Mouse (Mus musculus): ENCODE results near the gene Ube2f. TPM values are rescaled to one million over a fixed set of nuclear protein-coding genes. Genes with fewer than 3 reads are reported as not detected.

Ube2f gene
- polyA plus RNA-seq (2016; fragmentation: Nextera tagmentation; extraction: Ambion mirVana), result 71.6 and 73.4 TPM in 2 replicates

DNA sequence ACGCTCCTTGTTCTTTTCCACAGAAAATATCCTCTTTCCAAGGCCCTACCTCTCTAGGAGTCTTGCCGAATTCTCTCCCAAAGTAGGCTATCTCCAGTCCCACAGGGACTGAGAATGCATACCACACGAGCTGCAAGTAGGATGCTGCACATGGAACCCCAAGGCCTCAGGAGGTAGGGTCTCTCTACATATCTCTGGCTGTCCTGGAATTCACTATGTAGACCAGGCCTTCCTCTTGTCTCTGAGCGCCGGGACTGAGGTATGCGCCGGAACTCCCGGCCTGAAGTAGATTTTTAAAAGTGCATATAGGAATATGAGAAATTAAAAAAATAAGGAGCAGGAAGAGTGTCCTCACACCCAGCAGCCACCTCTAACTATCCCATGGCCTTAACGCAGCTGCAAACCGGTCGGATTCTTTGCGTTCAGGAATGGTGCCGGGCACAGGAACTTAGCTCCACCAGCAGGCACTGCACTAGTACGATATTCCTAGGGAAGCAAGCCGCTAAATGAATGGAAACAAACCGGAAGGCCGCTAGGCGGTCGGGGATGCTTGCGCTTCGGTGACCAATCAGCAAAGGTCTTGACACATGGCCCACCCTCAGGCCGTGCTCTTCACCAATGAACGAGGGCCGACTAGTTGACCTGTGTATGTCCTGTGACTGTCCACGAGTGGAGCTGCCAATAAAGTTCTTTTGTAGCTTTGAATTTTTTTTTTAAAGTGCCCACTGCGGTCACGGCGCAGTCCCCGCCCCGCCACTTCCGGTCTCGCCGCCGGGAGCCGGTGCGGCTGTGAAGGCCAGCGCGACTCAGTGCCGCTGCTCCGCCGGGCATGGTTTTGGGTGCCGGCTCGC is at the start of gene Ube2f:
TSS of gene Ube2f (plus strand) at position 741 of the 851 bp plus-strand sequence.
- no peaks in the 10 kb centered on the region for H3K27me3 ChIP-seq (replicated peaks)
- H3K9me3 ChIP-seq (replicated peaks), result no peaks in the 10 kb centered on the region
- H3K4me1 ChIP-seq, result peaks cover 59% of the 10 kb centered on the region
- H3K4me3 ChIP-seq, result peak within 1 kb of the TSS; percentile 99
- peak within 1 kb of the TSS; percentile 99 for H3K9ac ChIP-seq
- H3K36me3 ChIP-seq, result peaks cover 8% of the 10 kb centered on the region
- WGBS (ENCODE audit: insufficient replicate concordance), result under 1% methylated on average over 43 of the region's 43 CpGs
- peak; percentile 93 for ATAC-seq
- peak within 1 kb of the TSS; percentile 97 for H3K27ac ChIP-seq
- H3K4me2 ChIP-seq, result peak within 1 kb of the TSS; percentile 92

DNA sequence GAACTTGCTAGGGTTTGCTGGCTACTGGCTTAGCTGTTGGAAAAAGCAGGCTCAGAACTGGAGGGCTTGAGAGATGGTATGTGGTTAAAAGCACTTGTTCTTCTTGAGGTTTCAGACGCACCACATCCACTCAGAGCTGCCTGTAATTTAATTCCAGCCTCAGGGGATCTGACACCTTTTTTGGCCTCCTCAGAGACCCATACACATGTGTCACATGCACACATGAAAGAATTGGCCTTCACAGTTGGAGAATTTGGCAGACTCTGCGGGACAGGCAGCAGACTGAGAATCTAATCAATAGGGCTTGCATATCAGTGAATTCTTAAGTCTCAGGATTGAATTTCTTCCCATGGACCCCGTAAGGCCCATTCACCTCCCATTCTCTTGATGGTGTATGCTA is 49.0 kb upstream of the Ube2f start:
- Histone ChIP-seq H3K27ac (no peak overlapping the region), H3K36me3 (no peaks in the 10 kb centered on the region), H3K4me1 (no peaks in the 10 kb centered on the region), H3K4me3 (no peak overlapping the region), H3K27me3 (replicated peaks) (no peaks in the 10 kb centered on the region), H3K4me2 (no peak overlapping the region), H3K9me3 (replicated peaks) (no peaks in the 10 kb centered on the region), H3K9ac (no peak overlapping the region)
- WGBS (ENCODE audit: insufficient replicate concordance), result 56% methylated on average over 3 of the region's 3 CpGs
- no peak for ATAC-seq

DNA sequence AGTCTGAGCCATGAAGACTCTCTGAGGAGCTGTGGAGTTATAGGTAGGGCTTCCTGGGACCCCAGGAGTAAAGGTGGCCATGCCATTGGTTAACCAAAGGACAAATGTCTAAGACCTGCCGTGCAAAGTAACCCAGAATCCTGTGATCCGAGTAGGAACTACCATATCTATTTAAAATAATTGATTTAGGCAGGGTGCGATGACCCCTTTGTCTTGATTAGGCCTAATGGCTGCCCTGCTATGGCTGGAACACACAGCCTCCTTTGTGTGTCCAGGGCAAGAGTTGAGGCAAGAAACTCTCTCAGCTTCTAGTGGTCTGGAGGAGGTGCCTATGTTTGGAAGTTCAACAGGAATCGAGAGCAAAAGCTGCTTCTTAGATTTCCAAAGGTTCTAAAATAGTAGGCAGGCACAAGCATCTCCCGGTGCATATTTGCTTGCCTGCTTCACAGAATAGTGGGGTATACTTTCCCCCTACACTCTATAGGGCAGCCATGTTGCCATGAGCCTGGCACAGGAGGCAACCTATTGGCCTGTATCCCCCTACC is 45.8 kb upstream of the Ube2f start:
- Histone ChIP-seq H3K36me3 (no peaks in the 10 kb centered on the region), H3K4me1 (no peaks in the 10 kb centered on the region), H3K4me2 (no peak overlapping the region), H3K9me3 (replicated peaks) (no peaks in the 10 kb centered on the region), H3K9ac (no peak overlapping the region), H3K4me3 (no peak overlapping the region), H3K27me3 (replicated peaks) (no peaks in the 10 kb centered on the region), H3K27ac (no peak overlapping the region)
- ATAC-seq, result no peak
- 69% methylated on average over 5 of the region's 5 CpGs for WGBS (ENCODE audit: insufficient replicate concordance)

DNA sequence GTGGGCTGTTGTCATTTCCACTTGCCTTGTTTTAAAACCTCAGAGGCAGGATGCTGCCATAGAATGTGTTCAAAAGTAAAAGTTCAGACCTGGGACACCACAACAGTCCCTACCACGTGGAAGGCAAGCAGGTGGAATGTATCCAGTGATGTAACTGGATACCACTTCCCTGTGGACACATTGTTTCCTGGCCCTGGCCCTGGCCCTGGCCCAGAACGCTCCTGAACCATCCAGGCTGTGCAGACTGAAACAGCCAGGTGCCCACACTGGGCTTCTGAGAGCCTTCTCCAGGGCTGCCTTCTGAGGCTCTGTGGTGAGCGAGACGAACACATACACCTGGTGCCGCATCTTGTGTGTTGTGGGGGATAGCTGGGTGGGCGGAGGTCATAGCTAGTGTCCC is 44.5 kb upstream of the Ube2f start:
- H3K9me3 ChIP-seq (replicated peaks), result no peaks in the 10 kb centered on the region
- no peak overlapping the region for H3K4me3 ChIP-seq
- no peaks in the 10 kb centered on the region for H3K4me1 ChIP-seq
- no peak overlapping the region for H3K27ac ChIP-seq
- H3K27me3 ChIP-seq (replicated peaks), result no peaks in the 10 kb centered on the region
- H3K9ac ChIP-seq, result no peak overlapping the region
- WGBS (ENCODE audit: insufficient replicate concordance), result 66% methylated on average over 6 of the region's 6 CpGs
- no peak overlapping the region for H3K4me2 ChIP-seq
- ATAC-seq, result no peak
- H3K36me3 ChIP-seq, result no peaks in the 10 kb centered on the region

DNA sequence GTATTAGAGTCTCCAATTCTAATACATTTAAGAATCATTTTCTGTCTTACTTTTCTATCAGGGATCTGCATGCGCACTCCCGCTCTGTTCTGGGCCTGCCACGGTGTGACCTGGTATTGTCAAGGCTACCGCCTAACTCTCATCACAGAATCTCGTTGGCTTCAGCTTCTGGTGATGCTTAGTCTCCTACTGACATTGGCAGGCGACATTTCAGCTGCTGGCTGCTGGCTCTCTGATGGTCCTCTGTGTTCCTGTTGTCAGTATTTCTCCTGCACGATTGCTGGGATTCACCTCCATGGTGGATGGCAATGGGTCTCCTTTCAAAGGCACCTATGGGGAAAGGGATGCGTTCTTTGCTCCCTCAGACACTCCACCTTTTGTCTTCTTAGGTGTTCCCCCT is 43.8 kb upstream of the Ube2f start:
- H3K27ac ChIP-seq, result no peak overlapping the region
- ATAC-seq, result no peak
- no peak overlapping the region for H3K4me3 ChIP-seq
- WGBS (ENCODE audit: insufficient replicate concordance), result 68% methylated on average over 8 of the region's 8 CpGs
- H3K4me1 ChIP-seq, result no peaks in the 10 kb centered on the region
- H3K4me2 ChIP-seq, result no peak overlapping the region
- H3K9ac ChIP-seq, result no peak overlapping the region
- no peaks in the 10 kb centered on the region for H3K36me3 ChIP-seq
- H3K9me3 ChIP-seq (replicated peaks), result no peaks in the 10 kb centered on the region
- H3K27me3 ChIP-seq (replicated peaks), result no peaks in the 10 kb centered on the region

DNA sequence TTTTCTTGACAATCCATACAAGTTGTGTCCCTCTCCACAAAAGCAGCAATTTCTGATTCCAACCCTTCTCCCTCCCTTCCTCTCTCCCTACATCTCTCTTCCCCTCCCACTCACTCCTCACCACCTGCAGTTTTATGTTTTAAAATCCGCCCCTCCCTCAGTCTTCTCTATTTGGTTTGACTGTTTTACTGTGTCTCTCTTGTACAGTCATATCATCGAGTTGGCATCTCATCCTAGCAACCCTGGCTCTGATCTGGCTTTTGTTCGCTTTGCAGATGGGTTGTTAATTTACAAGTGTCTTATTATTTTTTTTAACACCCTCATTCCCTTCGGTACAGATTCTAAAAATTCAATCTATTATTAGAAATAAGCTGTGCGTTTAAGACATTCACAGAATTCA is 43.2 kb upstream of the Ube2f start:
- H3K27me3 ChIP-seq (replicated peaks), result no peaks in the 10 kb centered on the region
- peaks cover 2% of the 10 kb centered on the region; the same call in 1 of the 2 replicates for H3K4me1 ChIP-seq
- no peak for ATAC-seq
- no peak overlapping the region for H3K4me2 ChIP-seq
- no peak overlapping the region for H3K27ac ChIP-seq
- no peaks in the 10 kb centered on the region for H3K9me3 ChIP-seq (replicated peaks)
- no peak overlapping the region for H3K4me3 ChIP-seq
- 63% methylated on average over 5 of the region's 5 CpGs for WGBS (ENCODE audit: insufficient replicate concordance)
- no peaks in the 10 kb centered on the region for H3K36me3 ChIP-seq
- H3K9ac ChIP-seq, result no peak overlapping the region

DNA sequence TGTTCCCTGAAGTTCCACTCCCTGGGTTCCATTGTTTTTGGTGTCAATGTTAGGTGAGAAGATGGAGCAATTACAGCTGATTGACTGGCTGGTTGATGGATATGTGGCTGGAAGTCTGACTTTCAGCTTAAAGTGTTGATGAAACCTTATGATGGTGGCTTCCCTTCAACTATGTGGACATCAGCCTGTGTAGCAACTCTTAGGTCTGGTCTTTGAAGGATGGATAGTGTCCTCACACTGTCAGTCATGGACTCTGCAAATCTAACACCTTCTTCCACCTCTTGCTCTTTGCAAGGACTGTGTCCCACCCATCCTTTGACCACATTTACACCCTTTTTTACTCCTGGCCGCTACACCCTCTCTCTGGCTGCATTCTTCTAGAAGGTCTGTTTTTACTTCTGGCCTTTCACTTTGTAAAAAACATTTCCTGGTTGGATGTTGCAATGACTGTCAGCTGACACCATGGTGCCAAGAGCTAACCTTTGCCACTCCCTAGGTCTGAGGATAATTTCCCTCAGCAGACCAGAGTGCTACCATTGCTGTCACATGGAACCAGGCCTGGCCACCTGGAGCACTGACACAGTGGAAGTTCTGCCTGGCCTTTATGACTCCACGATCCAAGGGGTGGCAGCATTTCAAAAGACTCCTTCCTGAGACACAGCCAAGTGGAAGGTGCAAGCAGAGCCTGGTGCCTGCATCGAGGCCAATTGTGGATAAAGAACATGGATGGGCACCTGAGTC is 42.6 kb upstream of the Ube2f start:
- H3K4me3 ChIP-seq, result no peak overlapping the region
- H3K4me2 ChIP-seq, result no peak overlapping the region
- 61% methylated on average over 3 of the region's 3 CpGs for WGBS (ENCODE audit: insufficient replicate concordance)
- no peaks in the 10 kb centered on the region for H3K9me3 ChIP-seq (replicated peaks)
- peaks cover 3% of the 10 kb centered on the region; the same call in 1 of the 2 replicates for H3K4me1 ChIP-seq
- no peak overlapping the region for H3K9ac ChIP-seq
- no peaks in the 10 kb centered on the region for H3K27me3 ChIP-seq (replicated peaks)
- H3K27ac ChIP-seq, result no peak overlapping the region
- no peak for ATAC-seq
- H3K36me3 ChIP-seq, result no peaks in the 10 kb centered on the region

DNA sequence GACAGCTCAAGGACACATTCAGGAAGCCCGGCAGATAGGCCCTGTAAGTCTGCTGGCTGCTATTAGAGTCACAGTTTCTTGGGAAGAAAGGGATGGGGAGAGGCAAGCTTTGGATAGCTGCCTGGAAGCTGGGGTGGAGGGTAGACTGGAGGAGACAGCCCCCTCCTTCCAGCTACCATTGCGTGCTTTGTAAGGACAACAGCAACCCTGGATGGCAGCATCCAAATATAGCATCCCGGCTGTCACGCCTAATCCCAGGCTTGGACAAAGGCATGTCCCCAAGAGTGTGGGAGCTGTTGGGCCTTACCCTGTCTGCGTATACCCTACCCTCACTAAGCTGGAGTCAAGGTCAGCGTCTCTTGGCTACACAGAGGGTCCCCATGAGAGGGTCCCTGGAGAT is 40.8 kb upstream of the Ube2f start:
- Histone ChIP-seq H3K9me3 (replicated peaks) (no peaks in the 10 kb centered on the region), H3K36me3 (no peaks in the 10 kb centered on the region), H3K4me2 (no peak overlapping the region), H3K27ac (no peak overlapping the region), H3K4me3 (no peak overlapping the region), H3K4me1 (peaks cover 10% of the 10 kb centered on the region), H3K9ac (no peak overlapping the region), H3K27me3 (replicated peaks) (no peaks in the 10 kb centered on the region)
- WGBS (ENCODE audit: insufficient replicate concordance), result 77% methylated on average over 6 of the region's 6 CpGs
- ATAC-seq, result no peak

DNA sequence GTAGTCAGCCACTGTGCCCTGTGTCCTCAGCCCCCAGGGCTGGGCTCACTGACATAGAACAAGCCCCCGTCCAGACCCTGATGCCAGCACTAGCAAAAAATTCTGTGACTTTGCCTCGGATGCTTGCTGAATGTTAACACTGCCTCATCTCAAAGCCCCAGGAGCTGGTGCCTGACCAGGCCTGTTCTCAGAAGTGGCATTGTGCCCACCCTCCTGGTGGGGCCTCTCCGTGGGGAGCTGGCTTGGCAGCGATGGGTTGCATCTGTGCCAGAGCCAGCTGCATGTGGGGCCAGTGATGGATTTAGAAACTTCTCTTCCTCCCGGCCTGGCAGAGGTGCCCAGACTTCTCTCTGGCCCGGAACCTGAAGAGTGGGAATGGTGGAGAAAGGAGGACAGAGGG is 40.3 kb upstream of the Ube2f start:
- no peak overlapping the region for H3K27ac ChIP-seq
- no peak overlapping the region for H3K4me3 ChIP-seq
- ATAC-seq, result no peak
- 0 out of 2 replicates have a peak, but pooled peaks cover 2% of the 10 kb centered on the region for H3K27me3 ChIP-seq (replicated peaks)
- no peak overlapping the region for H3K4me2 ChIP-seq
- no peaks in the 10 kb centered on the region for H3K9me3 ChIP-seq (replicated peaks)
- no peak overlapping the region for H3K9ac ChIP-seq
- WGBS (ENCODE audit: insufficient replicate concordance), result 73% methylated on average over 6 of the region's 6 CpGs
- peaks cover 10% of the 10 kb centered on the region for H3K4me1 ChIP-seq
- no peaks in the 10 kb centered on the region for H3K36me3 ChIP-seq

DNA sequence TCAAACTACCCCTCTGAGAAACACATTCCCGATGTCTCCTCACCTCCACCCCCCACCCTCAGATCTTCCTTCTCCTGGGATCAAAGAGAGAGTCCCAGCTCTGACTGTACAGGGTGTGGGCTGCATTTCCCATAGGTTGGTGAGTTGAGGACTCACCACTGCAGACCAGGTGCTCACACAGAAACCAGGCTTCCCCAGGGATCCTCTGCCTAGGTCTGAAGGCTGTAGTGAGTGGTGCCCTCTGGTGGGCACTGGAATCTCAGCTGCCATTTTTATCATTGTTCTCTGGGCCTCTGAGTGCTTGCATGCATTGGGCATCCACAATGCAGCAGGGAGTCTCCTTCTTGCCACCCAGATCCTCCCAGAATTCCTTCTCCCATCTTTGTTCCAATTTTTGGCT is 39.0 kb upstream of the Ube2f start:
- Histone ChIP-seq H3K36me3 (no peaks in the 10 kb centered on the region), H3K9ac (no peak overlapping the region), H3K9me3 (replicated peaks) (no peaks in the 10 kb centered on the region), H3K4me2 (no peak overlapping the region), H3K27ac (no peak overlapping the region), H3K4me1 (peaks cover 10% of the 10 kb centered on the region), H3K27me3 (replicated peaks) (0 out of 2 replicates have a peak, but pooled peaks cover 6% of the 10 kb centered on the region), H3K4me3 (no peak overlapping the region)
- WGBS (ENCODE audit: insufficient replicate concordance), result 74% methylated on average over 1 of the region's 1 CpGs
- ATAC-seq, result no peak; the same call in 1 of the 2 replicates

DNA sequence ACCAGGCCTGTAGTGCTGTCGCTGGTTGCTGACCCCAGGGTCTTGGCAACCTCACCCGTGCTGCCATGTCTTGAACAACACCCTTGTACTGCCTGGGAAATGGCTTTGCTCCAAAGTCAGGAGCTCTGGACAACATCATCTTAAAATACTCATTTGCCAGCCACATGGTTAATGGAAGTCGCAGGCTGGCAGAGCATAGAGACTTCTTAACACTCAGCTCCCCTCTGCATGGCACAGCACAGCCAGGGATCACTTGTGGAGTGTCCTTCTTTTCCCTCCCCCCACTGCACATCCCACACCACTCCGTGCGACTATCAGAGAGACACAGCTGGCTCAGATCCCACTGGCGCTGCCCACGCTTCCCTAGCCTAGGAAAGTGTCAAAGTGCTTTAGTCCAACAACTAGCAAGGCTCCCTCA is 38.5 kb upstream of the Ube2f start:
- H3K27me3 ChIP-seq (replicated peaks), result 0 out of 2 replicates have a peak, but pooled peaks cover 6% of the 10 kb centered on the region
- no peak overlapping the region for H3K4me3 ChIP-seq
- peaks cover 14% of the 10 kb centered on the region for H3K4me1 ChIP-seq
- H3K4me2 ChIP-seq, result no peak overlapping the region
- ATAC-seq, result no peak
- H3K27ac ChIP-seq, result no peak overlapping the region
- no peak overlapping the region for H3K9ac ChIP-seq
- 75% methylated on average over 7 of the region's 7 CpGs for WGBS (ENCODE audit: insufficient replicate concordance)
- H3K36me3 ChIP-seq, result no peaks in the 10 kb centered on the region
- H3K9me3 ChIP-seq (replicated peaks), result no peaks in the 10 kb centered on the region

DNA sequence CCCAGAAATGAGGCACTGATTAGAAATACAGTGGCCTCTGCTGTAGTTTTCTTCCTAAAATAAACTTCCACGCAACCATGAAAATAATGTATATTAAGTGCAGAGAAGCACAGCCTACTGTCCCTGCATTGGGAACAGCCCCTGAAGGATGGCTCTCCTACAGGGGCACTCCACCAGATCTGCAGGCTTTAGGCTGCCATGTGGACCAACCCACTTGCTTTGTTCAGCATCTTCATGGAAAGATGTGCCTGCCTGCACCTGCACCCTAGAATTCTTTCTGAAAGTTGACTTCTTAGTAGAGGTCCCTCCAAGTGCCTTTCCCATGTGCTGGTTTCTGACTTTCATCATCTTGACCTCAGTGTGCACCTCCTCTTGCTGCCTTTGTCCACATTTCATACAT is 34.8 kb upstream of the Ube2f start:
- no peak for ATAC-seq

More for the DNA sequence above, 34.8 kb upstream of the Ube2f start:
- no peaks in the 10 kb centered on the region for H3K9me3 ChIP-seq (replicated peaks)
- no peaks in the 10 kb centered on the region for H3K36me3 ChIP-seq
- H3K27ac ChIP-seq, result no peak overlapping the region
- WGBS (ENCODE audit: insufficient replicate concordance), result 80% methylated on average over 1 of the region's 1 CpGs
- H3K27me3 ChIP-seq (replicated peaks), result 0 out of 2 replicates have a peak, but pooled peaks cover 6% of the 10 kb centered on the region
- H3K4me2 ChIP-seq, result no peak overlapping the region
- no peak overlapping the region for H3K9ac ChIP-seq
- H3K4me1 ChIP-seq, result peaks cover 26% of the 10 kb centered on the region
- no peak overlapping the region for H3K4me3 ChIP-seq

Measured in liver, embryonic 12.5 days (tissue).